Mouse (Mus musculus): ENCODE data around the gene 3110082I17Rik. TPM values are rescaled to one million over a fixed set of nuclear protein-coding genes. Genes with fewer than 3 reads are reported as not detected.

3110082I17Rik gene
- polyA plus RNA-seq, 1 experiment from 2014 or later: 40.0 TPM

GRCm38 (mm10) chr5:139416942-139417341 lies 43.4 kb downstream of the 3110082I17Rik start:
- Histone ChIP-seq H3K4me3 (no peak overlapping the region), H3K9ac (no peak overlapping the region), H3K27me3 (no peaks in the 10 kb centered on the region), H3K36me3 (no peaks in the 10 kb centered on the region), H3K9me3 (no peaks in the 10 kb centered on the region), H3K4me2 (no peak overlapping the region), H3K27ac (no peak overlapping the region), H3K4me1 (peaks cover 12% of the 10 kb centered on the region)
- 86% methylated on average over 4 of the region's 4 CpGs for WGBS
- ATAC-seq (ENCODE audit: borderline replicate concordance, extremely low read depth, low FRiP score, low TSS enrichment): no peak

DNA sequence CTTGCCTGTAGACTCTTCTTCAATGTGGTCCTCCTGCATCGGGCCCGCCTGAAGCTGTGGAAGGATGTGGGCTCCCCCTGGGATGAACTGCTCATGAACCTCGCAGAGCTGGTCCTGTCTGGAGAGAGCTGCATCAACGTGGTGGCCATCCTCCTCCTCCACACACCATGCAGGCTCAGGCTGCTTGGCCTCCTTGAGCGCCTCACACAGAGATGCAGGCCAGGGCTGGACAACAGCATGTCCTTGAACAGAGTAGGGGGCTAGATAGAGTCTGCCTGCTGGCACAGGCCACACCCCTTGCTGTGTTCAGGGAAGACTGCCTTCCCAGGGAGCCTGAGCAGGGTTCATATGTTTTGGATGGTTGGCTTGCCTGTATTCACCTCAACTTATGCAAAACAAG lies 45.3 kb downstream of the 3110082I17Rik start:
- 86% methylated on average over 5 of the region's 5 CpGs for WGBS
- H3K9ac ChIP-seq: no peak overlapping the region
- H3K4me1 ChIP-seq: peaks cover 9% of the 10 kb centered on the region
- no peaks in the 10 kb centered on the region for H3K36me3 ChIP-seq
- no peak overlapping the region for H3K4me2 ChIP-seq
- no peak overlapping the region for H3K4me3 ChIP-seq
- no peaks in the 10 kb centered on the region for H3K27me3 ChIP-seq
- no peak for ATAC-seq (ENCODE audit: borderline replicate concordance, extremely low read depth, low FRiP score, low TSS enrichment)
- no peaks in the 10 kb centered on the region for H3K9me3 ChIP-seq
- H3K27ac ChIP-seq: no peak overlapping the region

GRCm38 (mm10) chr5:139413545-139413944 lies 46.8 kb downstream of the 3110082I17Rik start:
- Histone ChIP-seq H3K4me3 (no peak overlapping the region), H3K27me3 (no peaks in the 10 kb centered on the region)
- WGBS: 79% methylated on average over 4 of the region's 4 CpGs

DNA sequence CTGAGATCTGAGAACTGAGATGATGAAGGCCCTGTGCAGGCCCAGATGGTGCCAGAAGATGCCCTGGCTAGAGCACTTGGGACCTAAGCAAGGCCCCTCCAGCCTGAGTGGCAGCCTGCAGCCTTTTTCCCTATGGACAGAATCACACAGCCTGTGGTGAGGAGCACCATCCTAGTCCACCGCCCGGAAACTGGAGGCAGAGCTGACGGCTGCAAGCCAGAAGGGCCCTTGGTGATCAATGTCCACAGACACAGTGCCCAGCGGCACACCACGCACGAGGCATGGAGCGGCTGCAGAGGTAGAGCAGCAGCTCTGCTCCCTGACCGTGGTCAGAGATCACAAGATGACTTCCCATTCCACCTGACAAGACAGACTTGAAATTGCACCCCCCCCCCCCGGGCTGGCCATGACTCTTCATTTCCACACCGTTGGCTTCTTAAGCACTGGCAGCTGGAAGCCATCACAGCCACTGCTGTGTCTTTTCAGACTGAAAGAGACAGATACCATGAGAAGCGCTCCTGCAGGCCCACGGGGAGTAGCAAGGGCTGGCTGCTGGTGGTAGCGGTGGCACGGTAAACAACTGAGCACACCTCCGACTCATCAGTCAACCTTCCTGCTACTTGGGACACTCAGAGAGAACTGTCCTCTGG lies 48.5 kb downstream of the 3110082I17Rik start:
- Histone ChIP-seq H3K27me3 (no peaks in the 10 kb centered on the region), H3K4me1 (peaks cover 12% of the 10 kb centered on the region; the same call in 1 of the 2 replicates), H3K4me3 (no peak overlapping the region), H3K27ac (no peak overlapping the region), H3K9me3 (no peaks in the 10 kb centered on the region), H3K36me3 (no peaks in the 10 kb centered on the region), H3K9ac (no peak overlapping the region), H3K4me2 (no peak overlapping the region)
- 62% methylated on average over 15 of the region's 15 CpGs for WGBS
- ATAC-seq (ENCODE audit: borderline replicate concordance, extremely low read depth, low FRiP score, low TSS enrichment): no peak

More at GRCm38 (mm10) chr5:139413545-139413944, 46.8 kb downstream of the 3110082I17Rik start:
- Histone ChIP-seq H3K9me3 (no peaks in the 10 kb centered on the region), H3K4me2 (no peak overlapping the region), H3K9ac (no peak overlapping the region), H3K4me1 (peaks cover 9% of the 10 kb centered on the region), H3K27ac (no peak overlapping the region), H3K36me3 (no peaks in the 10 kb centered on the region)
- no peak for ATAC-seq (ENCODE audit: borderline replicate concordance, extremely low read depth, low FRiP score, low TSS enrichment)

- WGBS: 90% methylated on average over 6 of the region's 6 CpGs
- H3K36me3 ChIP-seq: no peaks in the 10 kb centered on the region
- H3K4me2 ChIP-seq: no peak overlapping the region
- H3K27me3 ChIP-seq: no peaks in the 10 kb centered on the region
- no peak overlapping the region for H3K9ac ChIP-seq
- H3K9me3 ChIP-seq: no peaks in the 10 kb centered on the region
- ATAC-seq (ENCODE audit: borderline replicate concordance, extremely low read depth, low FRiP score, low TSS enrichment): no peak
- no peak overlapping the region for H3K27ac ChIP-seq
- H3K4me1 ChIP-seq: peaks cover 12% of the 10 kb centered on the region; the same call in 1 of the 2 replicates
- no peak overlapping the region for H3K4me3 ChIP-seq
These were observed 49.2 kb downstream of the 3110082I17Rik start for GRCm38 (mm10) chr5:139411117-139411516.

DNA sequence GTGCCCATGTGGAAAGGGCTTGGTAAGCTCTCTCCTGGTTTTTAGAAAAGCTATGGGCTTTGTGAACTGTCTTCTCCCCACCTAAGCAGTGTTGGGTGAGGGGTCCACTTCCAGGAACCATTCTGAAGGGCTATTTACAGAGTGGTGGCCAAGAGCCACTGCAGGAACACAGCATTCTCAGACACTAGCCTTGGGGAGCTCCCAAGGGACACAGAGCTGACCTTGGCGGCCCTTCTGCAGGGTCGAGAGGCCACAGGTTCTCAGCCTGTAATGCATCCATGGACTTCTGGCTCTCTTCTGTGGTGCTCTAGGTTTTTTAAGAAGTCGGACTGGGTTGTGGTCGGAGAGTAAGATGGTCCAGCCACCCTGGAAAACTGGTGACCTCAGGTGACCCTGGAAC lies 50.3 kb downstream of the 3110082I17Rik start:
- Histone ChIP-seq H3K4me3 (no peak overlapping the region), H3K9me3 (no peaks in the 10 kb centered on the region), H3K4me2 (no peak overlapping the region), H3K27me3 (no peaks in the 10 kb centered on the region), H3K9ac (no peak overlapping the region), H3K36me3 (no peaks in the 10 kb centered on the region), H3K27ac (no peak overlapping the region), H3K4me1 (peaks cover 12% of the 10 kb centered on the region; the same call in 1 of the 2 replicates)
- ATAC-seq (ENCODE audit: borderline replicate concordance, extremely low read depth, low FRiP score, low TSS enrichment): no peak
- 76% methylated on average over 4 of the region's 4 CpGs for whole genome bisulfite sequencing

- no peak overlapping the region for H3K4me3 ChIP-seq
- WGBS: 55% methylated on average over 12 of the region's 12 CpGs
- H3K4me2 ChIP-seq: no peak overlapping the region
- H3K27ac ChIP-seq: peak overlapping the region; percentile 25; the same call in 1 of the 2 replicates
- no peaks in the 10 kb centered on the region for H3K36me3 ChIP-seq
- no peak overlapping the region for H3K9ac ChIP-seq
- peaks cover 12% of the 10 kb centered on the region; the same call in 1 of the 2 replicates for H3K4me1 ChIP-seq
- peak; percentile 32; the same call in 1 of the 2 replicates for ATAC-seq (ENCODE audit: borderline replicate concordance, extremely low read depth, low FRiP score, low TSS enrichment)
- H3K9me3 ChIP-seq: no peaks in the 10 kb centered on the region
- no peaks in the 10 kb centered on the region for H3K27me3 ChIP-seq
These were observed 50.9 kb downstream of the 3110082I17Rik start for GRCm38 (mm10) chr5:139409412-139409811.

GRCm38 (mm10) chr5:139408511-139408910 lies 51.8 kb downstream of the 3110082I17Rik start:
- ATAC-seq (ENCODE audit: borderline replicate concordance, extremely low read depth, low FRiP score, low TSS enrichment): no peak
- H3K4me1 ChIP-seq: peaks cover 12% of the 10 kb centered on the region; the same call in 1 of the 2 replicates
- H3K27ac ChIP-seq: no peak overlapping the region

DNA sequence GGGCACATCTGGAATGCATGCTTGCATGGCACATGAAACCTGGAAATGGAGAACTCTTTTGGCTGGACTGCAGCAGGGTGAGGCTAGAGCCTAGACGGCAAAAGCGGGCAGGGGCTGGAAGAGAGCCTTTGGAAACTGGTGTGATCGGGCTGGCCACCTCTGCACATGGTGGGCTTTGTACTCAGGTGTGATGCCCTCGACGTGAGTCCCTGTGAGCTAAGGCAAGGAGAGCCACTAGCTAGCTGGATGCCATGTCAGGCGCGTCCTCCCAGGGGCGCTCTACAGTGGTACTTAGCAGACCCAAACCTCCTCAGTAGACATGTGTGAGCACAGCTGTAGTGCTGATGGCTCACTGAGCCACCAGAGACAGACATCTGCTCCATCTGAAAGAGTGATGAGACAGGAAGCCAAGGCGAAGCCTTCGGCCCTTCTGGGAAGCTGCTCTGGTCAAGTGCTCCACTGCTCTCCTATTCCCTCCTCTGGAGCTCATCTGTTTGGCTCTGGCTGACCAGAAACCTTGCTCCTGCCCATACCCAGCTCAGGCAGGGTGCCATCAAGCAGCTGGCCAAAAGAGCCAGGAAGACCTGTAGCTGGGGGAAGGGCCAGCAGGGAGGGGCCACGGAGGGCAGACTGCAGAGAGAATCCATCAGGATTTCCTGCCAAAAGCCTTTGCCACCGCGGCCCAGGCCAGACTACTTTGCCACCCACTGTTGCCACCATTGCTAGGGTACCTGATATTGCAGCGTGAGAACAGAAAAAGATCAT lies 53.0 kb downstream of the 3110082I17Rik start:
- no peaks in the 10 kb centered on the region for H3K27me3 ChIP-seq
- H3K4me2 ChIP-seq: no peak overlapping the region
- WGBS: 76% methylated on average over 14 of the region's 14 CpGs
- no peak overlapping the region for H3K4me3 ChIP-seq
- no peak overlapping the region for H3K27ac ChIP-seq
- H3K9me3 ChIP-seq: no peaks in the 10 kb centered on the region
- no peak for ATAC-seq (ENCODE audit: borderline replicate concordance, extremely low read depth, low FRiP score, low TSS enrichment)
- peaks cover 12% of the 10 kb centered on the region; the same call in 1 of the 2 replicates for H3K4me1 ChIP-seq
- no peak overlapping the region for H3K9ac ChIP-seq
- no peaks in the 10 kb centered on the region for H3K36me3 ChIP-seq

More at GRCm38 (mm10) chr5:139408511-139408910, 51.8 kb downstream of the 3110082I17Rik start:
- no peak overlapping the region for H3K4me2 ChIP-seq
- no peaks in the 10 kb centered on the region for H3K36me3 ChIP-seq
- no peak overlapping the region for H3K4me3 ChIP-seq
- H3K27me3 ChIP-seq: no peaks in the 10 kb centered on the region
- no peak overlapping the region for H3K9ac ChIP-seq
- no peaks in the 10 kb centered on the region for H3K9me3 ChIP-seq
- 74% methylated on average over 7 of the region's 7 CpGs for WGBS

DNA sequence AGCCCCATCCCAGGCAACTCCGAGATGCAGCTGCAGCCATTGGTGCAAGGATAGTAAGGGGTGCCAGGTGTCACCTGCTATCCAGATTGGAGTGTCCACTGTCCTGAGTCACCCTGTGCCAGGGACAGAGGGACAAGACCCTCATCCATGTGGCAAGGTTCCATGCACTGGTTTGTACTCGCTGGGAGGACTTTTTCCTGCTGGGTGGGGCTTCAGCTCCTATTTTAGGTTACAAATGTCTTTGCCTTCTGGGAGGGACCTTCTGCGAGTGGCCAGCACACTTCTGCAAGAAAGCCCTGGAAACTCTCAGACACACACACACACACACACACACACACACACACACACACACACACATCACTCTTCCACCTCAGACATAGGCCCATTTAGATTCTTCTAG lies 54.4 kb downstream of the 3110082I17Rik start:
- H3K9me3 ChIP-seq: no peaks in the 10 kb centered on the region
- no peak for ATAC-seq (ENCODE audit: borderline replicate concordance, extremely low read depth, low FRiP score, low TSS enrichment)
- 58% methylated on average over 3 of the region's 3 CpGs for WGBS
- no peak overlapping the region for H3K9ac ChIP-seq
- no peaks in the 10 kb centered on the region for H3K27me3 ChIP-seq
- no peaks in the 10 kb centered on the region for H3K36me3 ChIP-seq
- H3K4me1 ChIP-seq: peaks cover 12% of the 10 kb centered on the region; the same call in 1 of the 2 replicates
- no peak overlapping the region for H3K27ac ChIP-seq
- no peak overlapping the region for H3K4me3 ChIP-seq
- H3K4me2 ChIP-seq: no peak overlapping the region

DNA sequence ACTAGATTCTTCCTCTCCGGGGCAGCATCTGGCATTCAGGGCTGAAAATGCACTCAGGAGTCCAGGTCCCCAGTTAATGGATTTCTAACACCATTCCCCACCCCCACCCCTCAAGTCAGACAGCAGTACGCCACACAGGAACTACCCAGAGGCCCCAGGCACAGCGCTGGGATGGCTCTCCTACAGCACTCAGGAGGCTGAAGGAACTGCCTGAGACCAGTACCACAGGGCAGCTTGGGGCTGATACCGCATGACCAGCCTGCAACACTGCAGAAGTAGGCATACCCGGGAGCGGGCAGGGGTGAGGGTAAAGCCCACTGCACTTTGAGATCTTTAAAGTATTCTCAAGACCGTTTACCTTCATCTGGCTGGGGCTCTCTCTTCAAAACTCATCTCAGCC lies 54.8 kb downstream of the 3110082I17Rik start:
- no peak overlapping the region for H3K9ac ChIP-seq
- H3K27ac ChIP-seq: no peak overlapping the region
- H3K4me2 ChIP-seq: no peak overlapping the region
- H3K4me1 ChIP-seq: peaks cover 12% of the 10 kb centered on the region; the same call in 1 of the 2 replicates
- no peak for ATAC-seq (ENCODE audit: borderline replicate concordance, extremely low read depth, low FRiP score, low TSS enrichment)
- 64% methylated on average over 7 of the region's 7 CpGs for WGBS
- H3K36me3 ChIP-seq: no peaks in the 10 kb centered on the region
- no peaks in the 10 kb centered on the region for H3K27me3 ChIP-seq
- H3K4me3 ChIP-seq: no peak overlapping the region
- no peaks in the 10 kb centered on the region for H3K9me3 ChIP-seq

DNA sequence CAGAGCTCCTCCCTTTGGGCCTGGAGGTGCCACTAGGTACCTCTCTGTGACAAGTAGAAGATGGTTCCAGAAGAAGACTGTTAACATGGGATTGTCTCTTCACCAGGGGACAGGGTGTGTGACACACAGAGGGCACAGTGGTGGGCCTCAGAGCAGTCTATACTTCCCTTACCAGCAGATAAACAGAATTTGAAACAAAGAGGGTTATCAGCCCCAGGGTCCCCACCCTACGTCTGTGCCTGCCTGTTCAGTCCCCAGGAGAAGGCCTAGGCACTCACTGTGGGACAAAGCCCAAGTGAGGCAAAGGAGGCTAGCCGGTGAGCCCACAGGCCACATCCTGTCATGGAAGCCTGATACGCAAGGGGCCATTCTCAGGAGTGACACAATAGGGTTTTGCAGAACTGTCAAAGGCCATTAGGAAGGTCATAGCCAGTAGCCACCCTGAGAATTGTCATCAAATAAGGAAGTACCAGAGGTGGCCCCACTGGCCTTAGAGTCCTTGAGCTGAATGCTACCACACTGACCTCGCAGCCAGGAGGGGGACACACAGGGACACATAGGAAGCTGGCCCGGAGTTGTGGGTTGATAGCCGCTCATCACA lies 55.4 kb downstream of the 3110082I17Rik start, which contains the start of gene C130050O18Rik:
TSS of gene C130050O18Rik (plus strand) at position 480 of the 601 bp plus-strand sequence.
- no peak within 1 kb of the TSS for H3K9ac ChIP-seq
- ATAC-seq (ENCODE audit: borderline replicate concordance, extremely low read depth, low FRiP score, low TSS enrichment): no peak

More for the DNA sequence above, 55.4 kb downstream of the 3110082I17Rik start, which contains the start of gene C130050O18Rik:
- Histone ChIP-seq H3K27ac (no peak within 1 kb of the TSS), H3K9me3 (no peaks in the 10 kb centered on the region), H3K27me3 (no peaks in the 10 kb centered on the region), H3K36me3 (no peaks in the 10 kb centered on the region), H3K4me1 (peaks cover 12% of the 10 kb centered on the region; the same call in 1 of the 2 replicates), H3K4me2 (no peak within 1 kb of the TSS), H3K4me3 (no peak within 1 kb of the TSS)
- WGBS: 76% methylated on average over 6 of the region's 6 CpGs

Data from lung, embryonic 15.5 days (tissue).